Mouse (Mus musculus) heart, postnatal 0 days (tissue): ENCODE results near the gene Arl15. TPM values are rescaled to one million over a fixed set of nuclear protein-coding genes. Genes with fewer than 3 reads are reported as not detected.

Experiments used
- ATAC-seq: fragments of 200-750 bp; cut with Nextera tagmentation; 2 replicates; pipeline ENCODE4 v1.8.0; 2017; ENCODE audit warnings: low read depth, moderate number of reproducible peaks, moderate library complexity; ENCODE audit not compliant: insufficient read depth
- DNase-seq: peaks from one replicate; pipeline ENCODE4 v3.0.0-alpha.2; 2016; ENCODE audit warnings: low spot score
- H3K27ac ChIP-seq: fragments of 300-500 bp; sonication (generic); 2 replicates; pipeline ENCODE4 v1.5.1; 2014; ENCODE audit warnings: low read depth, mild to moderate bottlenecking
- H3K27me3 ChIP-seq: fragments of 300-500 bp; sonication (generic); 2 replicates; pipeline ENCODE4 v1.6.1; 2014; ENCODE audit warnings: low read length, mixed read lengths; ENCODE audit not compliant: control insufficient read depth, insufficient read depth
- H3K36me3 ChIP-seq: fragments of 300-500 bp; sonication (generic); replicated peaks from 2 replicates; pipeline ENCODE4 v1.6.1; 2014; ENCODE audit warnings: low read length, mixed read lengths; ENCODE audit not compliant: control insufficient read depth, insufficient read depth
- H3K4me1 ChIP-seq: fragments of 300-500 bp; sonication (generic); 2 replicates; pipeline ENCODE4 v1.6.1; 2014; ENCODE audit warnings: antibody characterized with exemption; ENCODE audit not compliant: control insufficient read depth, insufficient read depth
- H3K4me2 ChIP-seq: fragments of 300-500 bp; sonication (generic); 2 replicates; pipeline ENCODE4 v1.6.1; 2014; ENCODE audit warnings: low read depth, mild to moderate bottlenecking, low read length, moderate library complexity
- H3K4me3 ChIP-seq: fragments of 300-500 bp; sonication (generic); 2 replicates; pipeline ENCODE4 v1.5.1; 2014; ENCODE audit warnings: low read depth, low read length
- H3K9ac ChIP-seq: fragments of 300-500 bp; sonication (generic); replicated peaks from 2 replicates; pipeline ENCODE4 v1.6.1; 2014; ENCODE audit warnings: low read depth, low read length, mixed read lengths
- H3K9me3 ChIP-seq: fragments of 300-500 bp; sonication (generic); replicated peaks from 2 replicates; pipeline ENCODE4 v1.6.1; 2016; ENCODE audit warnings: low read length; ENCODE audit not compliant: control insufficient read depth
- CTCF ChIP-seq: IDR thresholded peaks from 2 replicates; pipeline ENCODE4 v1.5.1; 2016; ENCODE audit warnings: antibody characterized with exemption, control low read depth, low read depth
- EP300 ChIP-seq: IDR thresholded peaks from 2 replicates; pipeline ENCODE4 v1.6.1; 2016; ENCODE audit warnings: antibody characterized with exemption, low read depth
- WGBS: fragments of 180-500 bp; shearing (Covaris S2); extraction: QIAGEN DNeasy Blood & Tissue Kit; methylation state at CpG from one replicate; pipeline ENCODE4 v1.1.7; 2014; 5-methylcytosine and 5-hydroxymethylcytosine counted together
- polyA plus RNA-seq: library from polyadenylated mRNA; unstranded; fragments of >200 nt; fragmentation: Nextera tagmentation; extraction: Ambion mirVana; gene quantifications from 2 replicates; pipeline ENCODE4 v1.2.1, GENCODE M21; 2015
- total RNA-seq: library from RNA; depleted of rRNA; stranded (reverse); fragments of >200 nt; gene quantifications from 2 replicates; pipeline ENCODE4 v1.2.3, GENCODE M21; 2014; ENCODE audit warnings: low replicate concordance

Gene Arl15
- total and polyA plus RNA-seq, 2 experiments from 2014 or later = 3.9 to 16.5 TPM

DNA sequence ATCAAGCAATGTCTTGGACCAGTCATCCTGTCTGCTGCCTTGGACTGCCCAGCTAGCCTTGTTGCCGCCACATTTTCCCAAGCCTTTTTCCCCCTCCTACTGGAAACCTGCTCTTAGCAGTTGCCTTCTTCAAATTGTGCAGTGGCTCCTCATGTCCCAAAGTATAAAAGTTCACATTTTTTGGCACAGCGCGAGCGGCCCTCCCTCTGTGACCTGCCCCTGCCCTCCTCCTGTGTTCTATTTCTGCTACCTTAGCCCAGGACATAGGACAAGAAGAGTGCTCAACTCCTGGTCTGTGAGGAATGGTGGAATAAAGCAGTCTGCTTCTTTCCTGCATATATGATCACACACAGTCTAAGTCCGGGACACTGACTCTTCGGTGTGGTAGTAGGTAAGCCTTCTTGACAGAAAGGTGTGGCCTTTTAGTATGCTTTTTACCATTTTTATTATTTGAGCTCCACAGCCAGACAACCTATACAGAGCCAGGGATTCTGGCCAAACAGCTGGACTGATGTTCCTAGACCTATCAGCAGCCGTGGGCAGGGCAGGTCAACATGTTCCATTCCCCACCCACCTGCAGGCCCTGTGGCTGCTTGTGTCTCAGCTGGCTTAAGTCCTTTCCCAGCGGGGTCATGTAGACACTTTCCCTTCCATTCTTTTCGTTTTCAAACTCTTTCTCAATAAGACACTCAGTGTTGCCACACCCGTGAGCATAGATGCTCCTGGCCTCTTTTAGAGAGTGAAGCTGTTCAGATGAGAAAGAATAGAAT is 293.6 kb downstream of the Arl15 start:
- DNase-seq = no peak
- H3K4me3 ChIP-seq = no peak overlapping the region
- no peak overlapping the region for H3K27ac ChIP-seq
- H3K9me3 ChIP-seq = no peaks in the 10 kb centered on the region
- no peak overlapping the region for H3K4me2 ChIP-seq
- H3K27me3 ChIP-seq = no peaks in the 10 kb centered on the region
- 92% methylated on average over 10 of the region's 10 CpGs for WGBS
- no peak overlapping the region for H3K9ac ChIP-seq
- no peaks in the 10 kb centered on the region for H3K36me3 ChIP-seq
- ATAC-seq = no peak
- TF ChIP-seq EP300 (no peak), CTCF (no peak)
- peaks cover 4% of the 10 kb centered on the region; the same call in 1 of the 2 replicates for H3K4me1 ChIP-seq

DNA sequence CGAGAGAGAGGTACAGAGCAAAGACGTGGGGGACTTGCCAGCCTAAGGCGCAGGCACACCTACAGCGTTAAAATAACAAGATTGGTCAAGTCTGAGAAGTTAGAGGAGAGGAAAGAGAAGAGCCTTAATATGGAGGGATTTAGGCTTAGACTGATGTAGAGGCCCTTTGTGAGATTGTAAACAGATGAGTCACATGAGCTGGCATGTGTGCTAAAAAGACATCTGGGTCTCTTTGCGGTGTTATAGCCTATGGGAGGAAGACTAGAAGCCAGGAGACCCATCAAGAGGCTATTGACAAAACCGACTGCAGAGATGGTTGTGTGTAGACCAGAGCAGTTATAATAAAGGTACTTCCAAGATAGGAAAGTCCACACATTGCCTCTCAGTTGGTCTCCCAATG is 296.5 kb downstream of the Arl15 start:
- Histone ChIP-seq H3K9me3 (no peaks in the 10 kb centered on the region), H3K36me3 (no peaks in the 10 kb centered on the region), H3K4me2 (no peak overlapping the region), H3K4me3 (no peak overlapping the region), H3K4me1 (peaks cover 4% of the 10 kb centered on the region; the same call in 1 of the 2 replicates), H3K9ac (no peak overlapping the region), H3K27me3 (no peaks in the 10 kb centered on the region), H3K27ac (no peak overlapping the region)
- DNase-seq (no peak), ATAC-seq (no peak)
- no peak for TF ChIP-seq CTCF
- TF ChIP-seq EP300 = no peak
- 92% methylated on average over 6 of the region's 6 CpGs for whole genome bisulfite sequencing

DNA sequence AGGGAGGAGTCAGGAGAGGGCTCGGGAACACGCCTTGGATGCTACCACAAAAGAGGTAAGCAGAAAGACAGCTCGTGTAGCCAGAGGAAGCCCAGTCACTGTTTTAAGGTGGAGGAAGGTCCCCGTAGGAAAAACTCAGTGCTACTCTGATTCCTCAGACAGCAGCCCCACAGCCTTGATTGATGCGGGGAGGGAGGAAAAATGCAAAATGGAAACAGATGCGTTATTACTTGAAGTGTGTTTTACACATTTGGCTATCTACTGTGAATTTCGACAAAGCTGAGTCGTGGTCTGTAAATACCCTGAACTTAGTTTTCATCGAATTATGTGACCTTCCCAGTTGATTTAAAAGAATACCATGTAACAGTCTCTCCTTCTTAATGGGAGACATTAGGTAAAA is 296.9 kb downstream of the Arl15 start:
- Histone ChIP-seq H3K9me3 (no peaks in the 10 kb centered on the region), H3K4me3 (no peak overlapping the region), H3K4me1 (peaks cover 4% of the 10 kb centered on the region; the same call in 1 of the 2 replicates), H3K27me3 (no peaks in the 10 kb centered on the region), H3K4me2 (no peak overlapping the region), H3K36me3 (no peaks in the 10 kb centered on the region), H3K9ac (no peak overlapping the region), H3K27ac (no peak overlapping the region)
- ATAC-seq (no peak), DNase-seq (no peak)
- 76% methylated on average over 9 of the region's 9 CpGs for WGBS
- TF ChIP-seq CTCF (no peak), EP300 (no peak)

DNA sequence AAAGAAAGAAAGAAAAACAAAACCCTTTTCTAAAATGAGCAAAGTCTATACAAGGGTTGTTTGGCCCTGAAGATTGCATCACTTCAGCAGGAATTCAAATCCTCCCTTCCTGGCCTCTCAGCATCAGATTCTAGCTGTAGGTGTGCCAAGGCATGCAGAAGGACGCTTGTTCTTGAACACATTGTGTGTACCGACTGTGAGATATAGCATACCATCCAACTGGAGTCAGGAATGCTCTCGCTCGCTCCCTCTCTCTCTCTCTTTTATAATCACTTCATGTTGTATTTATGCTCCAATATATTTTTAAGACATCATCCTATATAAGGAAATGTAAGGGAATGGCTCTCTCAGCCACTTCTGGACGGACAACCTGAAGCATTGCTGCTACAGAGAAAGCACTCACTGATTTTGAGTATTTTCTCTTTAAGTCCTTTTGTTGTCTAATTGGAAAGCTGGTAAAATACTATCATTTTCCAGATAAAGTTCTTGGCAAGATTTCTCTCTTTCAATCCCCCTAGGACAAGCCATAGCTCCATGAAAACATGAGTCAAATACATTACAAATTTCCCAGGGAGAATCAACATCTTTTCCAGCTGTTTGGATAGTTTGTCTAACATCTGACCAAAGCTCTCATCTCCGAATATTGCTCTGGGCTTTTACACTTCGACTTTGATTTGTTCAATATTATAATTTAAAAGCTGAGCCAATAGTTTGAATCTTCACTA is 300.0 kb downstream of the Arl15 start:
- H3K4me2 ChIP-seq = no peak overlapping the region
- H3K27me3 ChIP-seq = no peaks in the 10 kb centered on the region
- no peak for TF ChIP-seq CTCF
- no peak for TF ChIP-seq EP300
- WGBS = 41% methylated on average over 7 of the region's 7 CpGs
- no peak overlapping the region for H3K9ac ChIP-seq
- no peak overlapping the region for H3K4me3 ChIP-seq
- no peak overlapping the region for H3K27ac ChIP-seq
- no peak for ATAC-seq
- no peaks in the 10 kb centered on the region for H3K9me3 ChIP-seq
- H3K4me1 ChIP-seq = no peaks in the 10 kb centered on the region; the same call in 1 of the 2 replicates
- no peaks in the 10 kb centered on the region for H3K36me3 ChIP-seq
- DNase-seq = no peak

DNA sequence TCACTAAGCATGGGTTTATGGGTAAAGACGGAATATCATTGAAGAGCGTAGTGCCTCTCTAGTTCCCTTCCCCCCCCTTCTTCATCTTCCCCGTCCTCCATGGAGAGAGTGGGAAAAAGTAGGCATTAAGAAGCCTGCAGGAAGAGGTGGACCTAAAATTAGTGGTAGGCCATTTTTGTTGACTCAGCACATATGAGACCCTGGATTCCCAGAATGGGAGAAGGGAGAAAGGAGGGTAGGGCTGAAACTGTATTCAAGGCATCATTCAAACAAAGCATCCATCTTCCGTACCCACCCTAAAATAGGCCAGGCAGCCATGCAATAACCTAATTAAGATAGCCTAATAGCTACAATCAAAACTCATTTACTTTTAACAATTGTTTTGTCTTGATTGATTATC is 301.1 kb downstream of the Arl15 start:
- ATAC-seq (no peak), DNase-seq (no peak)
- no peak overlapping the region for H3K4me2 ChIP-seq
- no peak overlapping the region for H3K27ac ChIP-seq
- no peaks in the 10 kb centered on the region for H3K9me3 ChIP-seq
- TF ChIP-seq EP300 (no peak), CTCF (no peak)
- peaks cover under 1% of the 10 kb centered on the region; the same call in 1 of the 2 replicates for H3K4me1 ChIP-seq
- H3K4me3 ChIP-seq = no peak overlapping the region
- H3K27me3 ChIP-seq = no peaks in the 10 kb centered on the region
- no peak overlapping the region for H3K9ac ChIP-seq
- 86% methylated on average over 4 of the region's 4 CpGs for WGBS
- no peaks in the 10 kb centered on the region for H3K36me3 ChIP-seq
